Mouse (Mus musculus): Measurements from ENCODE around the gene Phf21b. TPM values are rescaled to one million over a fixed set of nuclear protein-coding genes. Genes with fewer than 3 reads are reported as not detected.

Phf21b gene
- total RNA-seq, 2 experiments from 2014 or later, result 2.0 to 2.9 TPM

DNA sequence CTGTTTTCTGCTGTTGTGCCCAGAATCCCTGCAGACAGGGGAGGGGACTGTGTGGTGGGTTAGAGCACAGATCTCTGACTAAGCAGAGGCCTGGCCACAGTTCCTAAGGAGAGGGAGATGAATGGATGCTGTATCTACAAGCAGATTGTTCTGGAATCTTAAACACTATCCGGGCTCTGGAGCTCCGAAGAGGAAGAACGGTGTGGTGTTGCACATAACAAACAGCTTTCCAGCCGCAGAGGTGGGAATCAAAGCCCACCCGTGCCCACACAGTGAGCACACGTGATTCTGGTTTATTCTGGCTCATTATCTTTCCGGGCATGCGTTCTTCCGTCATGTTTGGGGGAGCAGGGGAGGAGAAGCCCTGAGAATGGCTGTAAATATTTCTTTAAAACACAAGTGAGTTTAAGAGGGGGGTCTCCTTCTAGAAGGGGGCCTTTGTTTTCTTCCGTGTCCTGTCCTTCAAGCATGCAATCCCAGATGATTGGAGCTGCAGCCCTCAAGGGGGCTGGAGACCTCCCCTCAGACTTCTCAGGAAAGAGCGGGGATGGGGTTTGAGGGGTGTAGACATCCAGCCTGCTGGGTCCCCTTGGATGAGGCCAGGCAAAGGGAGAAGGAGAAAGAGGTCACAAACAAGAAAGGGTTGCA lies 119.4 kb downstream of the Phf21b start:
- DNase-seq, result no peak
- intact Hi-C loops (cut with DNase I), result no loop called here

Other genes starting within 250 kb of the Phf21b start
- gene Prr5, start 186.4 kb downstream of the Phf21b start, total RNA-seq (2021), result 10 to 100 TPM in 1 of 2 experiments, 1 to 10 TPM in 1; 7.0 to 11.9 TPM
- gene Arhgap8, start 136.0 kb downstream of the Phf21b start, total RNA-seq (2021), result 1 to 10 TPM; 1.6 to 2.0 TPM
- gene Gm29666, start 64.0 kb upstream of the Phf21b start, total RNA-seq (2021), result under 1 TPM; 0.22 TPM
- gene Nup50, start 67.4 kb upstream of the Phf21b start, total RNA-seq (2021), result 10 to 100 TPM; 21.2 to 21.9 TPM
- gene 5031439G07Rik, start 132.5 kb upstream of the Phf21b start, total RNA-seq (2021), result 10 to 100 TPM; 22.1 to 25.2 TPM
- not detected for gene Upk3a, start 161.1 kb upstream of the Phf21b start, total RNA-seq (2021)
- gene Fam118a, start 172.9 kb upstream of the Phf21b start, total RNA-seq (2021), result 10 to 100 TPM; 10.1 to 10.8 TPM

Measured in heart, postnatal 10 days (tissue).